Mouse (Mus musculus) thymus, adult 2 months (tissue): Measurements from ENCODE around the gene Eif2b2. TPM values are rescaled to one million over a fixed set of nuclear protein-coding genes. Genes with fewer than 3 reads are reported as not detected.

Experiments
- DNase-seq: peaks from one replicate; pipeline ENCODE4 v3.0.0; 2021
- H3K27ac ChIP-seq: fragments of 200-500 bp; 2 replicates; pipeline ENCODE4 v1.5.1; 2012; ENCODE audit warnings: low read length, control low read depth; ENCODE audit not compliant: control insufficient read depth, insufficient read depth
- H3K27me3 ChIP-seq: fragments of 200-500 bp; 2 replicates; pipeline ENCODE4 v1.6.1; 2012; ENCODE audit warnings: mild to moderate bottlenecking, low read length, moderate library complexity, mixed read lengths; ENCODE audit not compliant: control insufficient read depth, insufficient read depth
- H3K36me3 ChIP-seq: fragments of 200-500 bp; 2 replicates; pipeline ENCODE4 v1.6.1; 2012; ENCODE audit warnings: mild to moderate bottlenecking, low read length, moderate library complexity; ENCODE audit not compliant: control insufficient read depth, insufficient read depth
- H3K4me1 ChIP-seq: fragments of 200-500 bp; replicated peaks from 2 replicates; pipeline ENCODE4 v1.6.1; 2012; ENCODE audit warnings: low read length; ENCODE audit not compliant: control insufficient read depth, insufficient read depth
- H3K4me3 ChIP-seq: fragments of 200-500 bp; 2 replicates; pipeline ENCODE4 v1.5.1; 2012; ENCODE audit warnings: mild to moderate bottlenecking, low read length, control low read depth, moderate library complexity; ENCODE audit not compliant: control insufficient read depth, insufficient read depth
- CTCF ChIP-seq: fragments of 200-500 bp; IDR thresholded peaks from 2 replicates; pipeline ENCODE4 v1.5.1; 2012; ENCODE audit warnings: mild to moderate bottlenecking, control low read depth, low read length, moderate library complexity, borderline replicate concordance; ENCODE audit not compliant: control insufficient read depth, poor library complexity, insufficient read depth; ENCODE audit errors: extremely low read depth
- POLR2A ChIP-seq: fragments of 200-500 bp; IDR thresholded peaks from 2 replicates; pipeline ENCODE4 v1.6.1; 2012; ENCODE audit warnings: mild to moderate bottlenecking, low read length, control low read depth, moderate library complexity; ENCODE audit not compliant: control insufficient read depth, poor library complexity, insufficient read depth; ENCODE audit errors: extremely low read depth
- WGBS: fragments of 180-500 bp; shearing (Covaris S2); methylation state at CpG from one replicate; pipeline ENCODE4 v1.1.7; 2018; 5-methylcytosine and 5-hydroxymethylcytosine counted together
- polyA plus RNA-seq: library from polyadenylated mRNA; depleted of rRNA; stranded (reverse); fragments of >200 nt; gene quantifications from 2 replicates; pipeline ENCODE4 v1.2.3, GENCODE M21; 2012

Eif2b2 gene
- polyA plus RNA-seq, 1 experiment = 250 TPM

DNA sequence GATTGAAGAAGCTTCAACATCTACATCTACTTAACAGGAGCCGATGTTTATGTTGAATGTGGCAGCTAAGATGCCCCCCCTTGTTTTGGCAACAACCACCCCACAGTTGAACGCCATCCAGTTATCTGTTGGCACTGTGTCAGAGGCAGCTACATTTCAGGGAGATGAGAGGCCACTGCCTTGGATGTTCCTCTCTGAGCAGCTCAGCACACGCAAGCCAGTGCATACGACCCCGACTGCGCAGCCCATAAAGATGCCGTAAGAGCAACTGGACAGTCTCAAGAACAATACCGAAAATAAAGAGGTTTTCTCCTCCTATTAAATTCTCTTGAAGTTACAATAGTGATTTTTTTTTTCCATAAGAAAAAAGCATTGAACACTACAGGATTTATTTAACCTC is 45.2 kb downstream of the Eif2b2 start:
- TF ChIP-seq POLR2A (no peak), CTCF (no peak)
- H3K4me1 ChIP-seq = no peaks in the 10 kb centered on the region
- 96% methylated on average over 8 of the region's 8 CpGs for WGBS
- H3K27me3 ChIP-seq = no peaks in the 10 kb centered on the region
- no peaks in the 10 kb centered on the region for H3K36me3 ChIP-seq
- H3K27ac ChIP-seq = no peak overlapping the region
- DNase-seq = no peak
- no peak overlapping the region for H3K4me3 ChIP-seq

- no peak for TF ChIP-seq CTCF
- TF ChIP-seq POLR2A = no peak
- DNase-seq = no peak
- H3K36me3 ChIP-seq = no peaks in the 10 kb centered on the region
- no peak overlapping the region for H3K27ac ChIP-seq
- no peak overlapping the region for H3K4me3 ChIP-seq
- no peaks in the 10 kb centered on the region for H3K27me3 ChIP-seq
- 91% methylated on average over 7 of the region's 7 CpGs for WGBS
- no peaks in the 10 kb centered on the region for H3K4me1 ChIP-seq
Measured at GRCm38 (mm10) chr12:85264940-85265339, 45.7 kb downstream of the Eif2b2 start.

GRCm38 (mm10) chr12:85266248-85266647 is 47.0 kb downstream of the Eif2b2 start:
- no peaks in the 10 kb centered on the region for H3K27me3 ChIP-seq
- TF ChIP-seq CTCF (no peak), POLR2A (no peak)
- H3K36me3 ChIP-seq = no peaks in the 10 kb centered on the region
- H3K4me3 ChIP-seq = no peak overlapping the region
- no peak for DNase-seq
- 97% methylated on average over 3 of the region's 3 CpGs for WGBS
- H3K4me1 ChIP-seq = no peaks in the 10 kb centered on the region
- H3K27ac ChIP-seq = no peak overlapping the region

GRCm38 (mm10) chr12:85269821-85270220 is 50.5 kb downstream of the Eif2b2 start:
- H3K27me3 ChIP-seq = no peaks in the 10 kb centered on the region
- H3K36me3 ChIP-seq = peaks cover 3% of the 10 kb centered on the region; the same call in 1 of the 2 replicates
- no peaks in the 10 kb centered on the region for H3K4me1 ChIP-seq
- TF ChIP-seq CTCF = no peak
- no peak overlapping the region; the same call in 1 of the 2 replicates for H3K4me3 ChIP-seq
- WGBS = 50% methylated on average over 3 of the region's 3 CpGs
- H3K27ac ChIP-seq = no peak overlapping the region
- no peak for DNase-seq

DNA sequence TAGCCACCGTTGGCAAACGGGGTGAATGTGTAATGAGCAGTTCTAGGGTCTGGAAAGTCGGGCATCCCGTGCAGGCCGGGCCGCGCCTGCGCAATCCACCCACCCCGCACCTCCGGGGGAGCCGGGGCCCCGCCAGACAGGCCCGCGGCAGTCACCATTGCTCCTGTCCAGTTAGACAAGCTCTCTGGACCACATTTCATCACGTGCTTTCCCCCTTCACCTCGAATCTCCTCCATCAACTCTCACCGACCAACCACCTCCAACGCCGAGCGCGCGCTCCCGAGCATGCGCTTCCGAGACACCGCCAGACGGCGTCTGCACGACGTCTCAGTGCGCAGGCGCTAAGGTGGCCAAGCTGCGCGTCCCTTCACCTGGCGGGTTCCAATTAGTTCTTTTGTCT is 51.0 kb downstream of the Eif2b2 start, which contains the start of gene Mlh3:
TSS of gene Mlh3 (minus strand) at position 281 of the 400 bp plus-strand sequence.
- Histone ChIP-seq H3K36me3 (peaks cover 3% of the 10 kb centered on the region; the same call in 1 of the 2 replicates), H3K27me3 (no peaks in the 10 kb centered on the region), H3K4me1 (no peaks in the 10 kb centered on the region), H3K4me3 (peak within 1 kb of the TSS; percentile 82), H3K27ac (no peak within 1 kb of the TSS)
- under 1% methylated on average over 35 of the region's 35 CpGs for WGBS
- peak; percentile 78 for TF ChIP-seq POLR2A
- TF ChIP-seq CTCF = peak; percentile 78
- peak; percentile 86 for DNase-seq

GRCm38 (mm10) chr12:85271132-85271842 is 52.0 kb downstream of the Eif2b2 start:
- Histone ChIP-seq H3K36me3 (peaks cover 7% of the 10 kb centered on the region; the same call in 1 of the 2 replicates), H3K27ac (no peak overlapping the region), H3K4me1 (no peaks in the 10 kb centered on the region), H3K4me3 (no peak overlapping the region), H3K27me3 (no peaks in the 10 kb centered on the region)
- TF ChIP-seq CTCF (no peak), POLR2A (no peak)
- DNase-seq = no peak
- WGBS = 69% methylated on average over 7 of the region's 7 CpGs
